Mouse (Mus musculus) adrenal gland, postnatal 14 days (tissue): Measurements from ENCODE around the gene Lrrc52. TPM values are rescaled to one million over a fixed set of nuclear protein-coding genes. Genes with fewer than 3 reads are reported as not detected.

Experiments used
- DNase-seq: peaks from one replicate; pipeline ENCODE4 v3.0.0; 2021; ENCODE audit warnings: mixed read lengths
- long read RNA-seq, 2 experiments: library from polyadenylated mRNA; stranded (forward); transcript quantifications; one replicate each; pipeline ENCODE4 v2.0.0; 2021
- total RNA-seq: library from RNA; stranded (reverse); gene quantifications from 2 replicates; pipeline ENCODE4 v1.2.3, GENCODE M21; 2021

Lrrc52 gene
- 0.30 TPM in 1 of 2 replicates, not detected in the other for total RNA-seq
- long read RNA-seq, experiment 1, result 0 reads
- long read RNA-seq, experiment 2, result 0 reads

DNA sequence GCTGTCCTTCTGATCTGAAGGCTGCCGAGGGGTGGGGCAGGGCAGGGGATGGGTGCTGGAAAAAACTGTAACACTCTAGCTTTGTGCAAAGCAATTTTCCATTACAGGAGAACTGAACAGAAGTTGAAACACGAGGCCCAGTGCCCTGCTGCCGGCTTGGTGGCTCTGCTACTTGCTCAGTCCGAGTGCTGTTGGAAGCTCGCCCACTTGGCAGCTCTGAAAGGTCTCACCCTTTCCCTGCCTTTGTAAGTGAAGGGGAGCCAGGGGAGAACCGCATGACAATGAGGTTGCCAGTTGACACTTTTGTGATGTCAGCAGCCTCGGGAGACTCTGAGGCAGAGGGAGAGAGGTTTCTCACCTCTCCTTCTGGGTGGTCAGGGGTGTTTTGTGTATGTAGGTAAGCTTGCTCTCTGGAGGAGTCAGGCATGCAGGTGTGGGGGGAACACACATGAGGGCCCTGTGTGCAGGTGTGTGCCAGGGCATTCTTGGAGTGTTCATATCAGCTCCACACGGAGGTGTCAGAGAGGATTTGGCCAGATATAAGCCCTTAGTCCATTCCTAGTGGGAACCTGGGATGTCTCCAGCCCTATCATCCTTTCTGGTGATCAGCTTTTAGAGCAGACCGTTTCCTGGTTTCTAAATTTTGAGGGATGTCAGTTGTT, at the start of gene Lrrc52:
Gene Lrrc52, minus strand, starts transcription at position 16 of the 662 bp plus-strand sequence.
- peak; percentile 86 for DNase-seq

DNA sequence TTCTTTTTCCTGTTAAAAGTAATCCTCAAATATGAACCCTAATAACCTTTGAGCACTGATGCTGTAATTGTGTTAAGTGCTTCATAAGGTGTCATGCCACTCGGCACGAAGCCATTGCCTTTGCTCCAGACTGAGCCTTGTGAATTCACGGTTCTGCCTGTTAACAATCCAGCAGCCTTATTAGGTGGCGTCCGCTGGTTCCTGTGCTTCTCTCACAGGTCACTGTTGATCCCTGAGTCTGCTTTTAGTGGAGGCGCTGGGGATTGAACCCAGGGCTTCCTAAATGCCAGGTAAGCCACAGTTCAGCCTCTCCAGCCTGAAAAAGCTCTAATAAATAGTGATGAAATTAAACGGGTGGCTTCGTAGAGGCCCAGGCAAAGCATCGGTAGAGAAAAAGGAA, 45.0 kb upstream of the Lrrc52 start:
- DNase-seq, result peak; percentile 47

DNA sequence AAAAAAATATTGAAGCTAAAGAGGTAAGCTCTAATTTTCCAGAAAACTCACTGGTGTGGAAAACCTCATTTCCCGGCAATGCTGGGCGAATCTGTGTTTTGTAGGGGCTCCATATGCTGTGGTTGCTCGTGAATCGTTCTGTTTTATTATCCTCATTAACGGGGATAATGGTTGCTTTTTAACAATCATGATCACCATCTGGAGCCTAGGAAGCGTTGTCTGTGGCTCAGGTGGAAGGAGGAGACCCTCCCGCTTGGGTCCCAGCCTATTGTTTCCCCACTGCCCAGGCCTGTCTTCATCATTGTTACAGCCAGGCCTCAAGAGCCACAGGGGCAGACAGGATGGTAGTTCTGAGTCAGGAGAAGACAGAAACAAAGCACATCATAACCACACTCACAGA, 39.5 kb upstream of the Lrrc52 start:
- DNase-seq, result no peak

DNA sequence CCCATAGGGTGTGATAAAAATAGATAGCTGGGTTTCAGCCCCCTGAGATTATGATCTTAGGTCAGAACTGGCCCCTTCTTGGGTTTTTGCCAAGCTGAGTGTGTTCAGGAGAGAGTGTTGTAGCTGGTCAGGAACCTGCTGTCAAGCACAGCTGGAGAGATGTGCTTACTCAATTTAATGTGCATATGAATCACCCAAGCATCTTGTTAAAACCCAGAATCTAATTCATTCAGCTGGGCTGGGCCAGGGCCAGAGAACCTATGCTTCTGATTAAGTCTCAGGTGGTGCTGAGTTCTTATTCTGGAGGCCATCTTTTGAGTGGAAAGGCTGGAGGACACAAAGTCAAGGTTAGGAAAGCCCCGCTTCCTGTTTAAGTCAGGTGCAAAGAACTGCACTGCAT, 38.8 kb upstream of the Lrrc52 start:
- DNase-seq, result no peak

DNA sequence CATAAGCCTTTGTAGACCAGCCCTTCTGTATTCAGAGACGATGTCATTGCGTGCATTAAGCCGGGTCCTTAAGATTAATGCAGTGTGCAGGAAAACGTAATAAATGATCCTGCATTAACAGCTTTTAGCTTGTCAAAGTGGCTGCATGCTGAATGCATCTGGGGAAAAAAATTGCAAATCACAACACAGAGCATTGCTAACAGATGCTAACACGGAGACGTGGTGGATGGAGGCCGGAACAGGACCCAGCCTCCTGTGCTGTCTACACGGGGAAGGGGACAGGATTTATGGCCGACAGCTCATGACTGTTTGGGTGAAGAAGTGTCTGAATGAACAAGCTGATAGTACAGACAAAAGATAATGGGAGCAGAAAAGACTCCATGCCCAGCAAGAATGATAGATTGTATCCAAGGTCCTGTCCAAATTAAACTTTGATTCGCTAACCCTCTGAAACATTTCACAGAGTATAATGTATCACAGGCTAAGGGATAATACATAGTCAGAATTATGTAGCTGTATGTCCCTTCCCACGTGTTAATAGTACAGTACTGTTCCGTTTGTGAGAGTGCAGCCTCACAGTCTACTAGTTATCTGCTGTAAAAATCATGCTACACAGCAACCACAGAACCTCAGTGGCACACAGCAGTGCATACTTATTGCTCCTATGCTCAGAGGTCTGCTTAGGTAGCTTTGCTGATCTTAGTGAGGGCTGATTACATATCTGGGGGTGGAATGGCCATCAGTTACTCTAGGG, 32.7 kb upstream of the Lrrc52 start:
- DNase-seq, result no peak

DNA sequence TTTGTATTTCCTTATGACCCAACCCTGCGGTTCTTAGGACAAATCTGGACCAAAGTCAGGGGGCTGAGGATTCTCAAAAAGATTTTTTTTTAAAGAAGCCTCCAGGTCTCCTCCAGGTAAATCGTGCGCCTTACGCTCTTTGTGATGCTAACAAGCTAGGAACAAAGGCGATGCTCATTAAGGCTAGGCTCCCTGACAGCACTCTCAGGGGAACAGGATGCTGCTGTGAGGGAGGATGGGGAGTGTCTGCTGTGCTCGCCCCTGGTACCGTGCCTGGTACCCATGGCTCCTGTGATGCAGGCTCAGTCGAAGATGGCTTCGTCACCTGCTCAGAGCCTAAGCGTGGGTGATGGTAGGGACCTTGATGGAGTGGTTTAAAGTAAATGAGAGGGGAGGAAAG, 31.4 kb upstream of the Lrrc52 start:
- DNase-seq, result no peak

DNA sequence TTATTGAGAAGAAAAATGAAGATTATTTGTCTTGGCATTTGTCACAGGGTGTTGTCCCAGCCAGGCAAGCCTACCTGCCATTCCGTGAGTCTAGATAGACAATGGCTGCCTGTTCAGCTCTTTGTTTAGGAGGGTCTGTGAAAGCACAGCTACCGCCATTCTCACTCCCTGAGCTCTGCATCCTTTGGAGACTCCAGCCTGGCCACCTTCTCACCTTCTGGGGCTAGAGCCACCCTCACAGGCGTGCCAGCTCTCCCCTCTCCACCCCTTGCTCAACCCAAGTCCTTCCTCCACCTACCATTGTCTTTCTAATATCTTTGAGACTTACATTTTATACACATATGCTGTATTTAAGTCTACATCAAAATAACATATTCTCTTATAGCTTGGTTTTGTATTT, 31.0 kb upstream of the Lrrc52 start:
- no peak for DNase-seq

DNA sequence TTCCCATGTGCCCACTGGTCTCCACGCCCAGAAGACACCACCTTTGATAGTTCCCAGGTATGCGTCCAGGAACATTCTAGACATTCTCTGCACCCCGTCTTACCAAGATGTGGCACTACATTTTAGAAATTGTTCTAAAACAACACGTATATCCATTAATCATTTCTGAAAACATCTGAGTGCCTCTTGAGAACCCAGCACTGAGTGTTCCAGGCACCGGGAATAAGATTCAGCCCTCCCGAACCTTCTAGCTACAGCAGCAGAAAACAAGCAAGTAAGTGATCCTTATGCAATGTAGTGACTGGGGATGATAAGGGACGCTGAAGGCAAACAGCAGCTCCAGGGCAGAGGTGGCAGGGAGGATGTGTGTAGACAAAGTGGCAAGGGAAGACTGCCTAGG, 24.9 kb upstream of the Lrrc52 start:
- DNase-seq, result no peak

DNA sequence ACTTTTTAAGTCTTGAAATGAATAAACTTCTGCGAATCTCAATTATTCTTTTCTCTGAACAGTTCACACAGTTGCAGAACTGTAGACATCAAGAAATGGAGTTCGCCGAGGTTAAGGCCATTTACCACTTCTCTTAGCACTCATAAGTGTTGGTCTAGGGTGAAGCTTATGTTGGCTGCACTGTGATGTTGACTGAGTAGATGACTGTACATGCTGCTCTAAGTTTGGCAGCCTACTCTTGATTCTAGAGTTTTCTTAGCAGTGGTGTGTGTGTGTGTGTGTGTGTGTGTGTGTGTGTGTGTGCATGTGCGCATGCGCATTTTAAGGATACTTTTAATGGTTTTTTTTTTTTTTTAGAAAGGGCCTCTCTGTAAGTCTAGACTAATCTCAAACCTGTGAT, 21.4 kb upstream of the Lrrc52 start:
- no peak for DNase-seq

DNA sequence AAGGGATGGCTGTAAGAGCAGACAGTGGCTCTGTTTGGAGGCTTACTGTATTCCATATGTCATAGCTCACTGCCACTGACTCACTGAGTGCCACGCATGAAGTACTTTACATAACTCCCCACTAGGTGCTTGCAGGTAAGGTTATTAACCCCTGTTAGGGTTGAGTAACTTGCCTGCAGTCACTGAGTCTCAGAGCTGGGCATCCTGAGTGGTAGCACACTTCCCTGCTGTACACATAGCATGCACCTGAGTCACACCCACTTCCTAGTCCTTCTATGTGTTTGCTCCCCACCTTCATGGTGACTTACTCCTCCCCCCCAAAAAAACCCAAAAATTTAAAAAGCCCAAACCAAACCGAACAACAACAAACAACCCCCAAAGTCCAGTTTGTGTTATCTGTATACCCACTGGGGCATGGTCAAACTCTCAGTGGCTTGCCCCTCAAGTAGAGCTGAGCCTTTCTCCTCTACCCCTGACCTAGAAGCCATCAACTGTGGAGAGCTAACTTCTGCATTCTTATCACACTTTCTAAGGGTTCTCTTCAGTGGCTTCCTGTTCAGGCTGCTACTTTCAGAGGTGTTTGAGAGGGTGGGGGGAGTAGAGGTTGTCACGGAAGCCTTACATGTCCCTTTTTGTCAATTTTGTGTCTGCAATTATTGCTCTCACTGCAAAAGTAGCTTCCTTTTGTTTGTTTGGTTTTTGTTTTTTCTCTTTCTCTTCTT, 20.5 kb upstream of the Lrrc52 start:
- DNase-seq, result no peak

DNA sequence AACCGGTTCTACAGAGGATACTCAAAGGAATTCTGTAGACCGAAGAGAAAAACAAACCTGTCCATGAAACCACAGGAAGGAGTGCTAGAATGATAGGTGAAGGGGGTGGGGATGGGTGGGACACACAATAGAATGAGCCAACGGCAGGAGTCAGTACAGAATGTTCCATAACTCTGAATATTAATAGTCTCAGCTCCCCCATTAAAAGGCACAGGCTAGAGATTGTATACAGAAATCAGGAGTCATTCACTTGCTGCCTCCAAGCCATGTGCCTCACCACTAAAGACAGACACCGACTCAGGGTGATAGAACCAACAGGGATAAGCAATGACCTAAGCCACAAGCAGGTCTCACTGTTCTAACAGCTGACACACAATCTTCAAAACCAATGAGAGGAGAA, 16.3 kb upstream of the Lrrc52 start:
- no peak for DNase-seq

DNA sequence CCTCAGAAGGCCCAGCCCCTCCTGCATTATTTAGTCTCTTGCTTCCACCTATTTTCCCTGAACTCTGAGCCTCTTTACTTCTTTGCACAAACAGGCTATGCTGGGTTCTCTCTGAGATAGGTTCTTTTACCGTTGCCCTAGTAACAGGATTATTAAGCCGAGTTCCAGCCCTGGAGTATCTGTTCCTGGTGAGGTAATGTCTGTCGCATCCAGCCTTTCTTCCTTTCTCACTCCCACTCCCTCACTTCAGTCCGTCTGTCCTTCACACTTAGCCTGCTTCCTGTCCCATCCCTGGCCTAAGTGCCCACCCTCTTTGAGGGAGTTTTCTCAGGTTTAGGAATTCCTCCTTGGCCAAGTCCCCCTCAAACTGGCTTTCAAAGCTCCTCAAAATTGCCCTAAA, 7.0 kb upstream of the Lrrc52 start:
- DNase-seq, result no peak

DNA sequence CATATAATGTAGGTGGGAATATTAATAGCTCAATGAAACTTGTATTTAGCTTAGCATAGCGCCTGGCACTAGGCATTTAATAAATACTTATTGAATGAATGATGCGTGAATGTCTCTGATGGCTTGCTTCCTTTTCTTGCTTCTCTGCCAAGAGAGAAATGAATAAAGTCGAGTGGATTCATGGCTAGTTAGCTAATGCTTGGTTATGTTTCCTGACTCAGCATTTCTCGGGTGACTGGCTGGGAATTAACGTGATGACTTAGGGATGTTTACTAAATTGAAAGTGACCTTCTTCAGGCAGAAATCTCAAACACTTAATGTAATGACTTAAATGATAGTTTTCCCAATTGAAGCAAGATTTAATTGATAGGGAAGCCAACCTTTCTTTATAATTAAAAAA, 1.3 kb upstream of the Lrrc52 start:
- DNase-seq, result no peak

DNA sequence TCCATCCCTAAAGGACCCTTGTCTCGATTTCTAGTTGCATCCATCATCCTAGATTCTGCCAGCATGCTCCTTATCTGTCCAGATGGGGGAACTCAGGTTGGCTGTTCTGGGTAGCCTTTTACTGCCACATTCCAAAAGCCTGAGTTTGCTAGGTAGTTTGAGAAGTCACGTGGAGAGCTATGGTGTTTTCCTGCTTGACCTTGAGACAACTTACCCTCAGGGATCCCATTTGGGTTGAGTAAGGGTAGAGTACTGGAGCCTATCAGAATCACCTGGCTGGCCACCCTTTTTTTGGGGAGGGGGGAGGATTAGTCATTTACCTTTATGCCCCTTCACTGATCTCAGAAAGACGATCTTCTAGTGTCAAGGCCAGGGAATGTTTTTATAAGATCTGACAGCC, 9.3 kb downstream of the Lrrc52 start:
- no peak for DNase-seq

DNA sequence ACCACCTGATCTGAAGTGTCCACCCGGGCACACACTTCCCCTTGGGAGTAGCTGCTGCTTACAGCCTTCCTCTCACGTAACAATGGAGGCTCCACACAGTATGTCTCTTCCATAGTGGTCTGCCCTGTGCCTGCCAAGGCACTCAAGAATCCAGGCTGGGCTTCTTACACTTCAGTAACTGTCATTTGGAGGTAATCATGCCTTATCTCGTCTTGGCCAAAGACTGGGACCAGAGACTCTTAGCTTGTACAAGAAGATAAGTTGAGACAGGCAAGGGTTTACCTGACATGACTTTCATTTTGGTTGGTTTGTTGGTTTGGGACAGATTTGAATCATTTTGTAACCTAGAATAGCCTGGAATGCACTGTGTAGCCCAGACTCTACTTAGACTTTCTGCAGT, 13.5 kb downstream of the Lrrc52 start:
- no peak for DNase-seq

DNA sequence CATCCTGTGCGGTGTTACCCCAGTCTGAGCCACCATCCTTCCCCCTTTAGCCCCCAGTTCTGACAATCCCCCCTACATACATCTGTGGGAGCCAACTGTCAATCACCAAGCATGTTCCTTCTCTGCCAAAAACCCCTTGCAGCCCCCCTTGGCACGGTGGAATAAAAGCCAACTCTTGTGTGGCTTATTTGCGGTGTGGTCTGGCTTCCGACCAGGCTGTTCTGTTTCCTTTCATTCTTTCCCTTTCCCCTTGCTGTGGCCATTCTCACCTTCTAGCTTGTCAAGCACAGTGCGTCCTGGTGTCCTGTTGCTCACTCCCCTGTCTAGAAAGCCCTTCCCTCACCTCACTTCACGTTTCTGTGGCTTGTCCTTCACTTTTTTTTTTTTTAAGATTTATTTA, 14.1 kb downstream of the Lrrc52 start:
- no peak for DNase-seq

DNA sequence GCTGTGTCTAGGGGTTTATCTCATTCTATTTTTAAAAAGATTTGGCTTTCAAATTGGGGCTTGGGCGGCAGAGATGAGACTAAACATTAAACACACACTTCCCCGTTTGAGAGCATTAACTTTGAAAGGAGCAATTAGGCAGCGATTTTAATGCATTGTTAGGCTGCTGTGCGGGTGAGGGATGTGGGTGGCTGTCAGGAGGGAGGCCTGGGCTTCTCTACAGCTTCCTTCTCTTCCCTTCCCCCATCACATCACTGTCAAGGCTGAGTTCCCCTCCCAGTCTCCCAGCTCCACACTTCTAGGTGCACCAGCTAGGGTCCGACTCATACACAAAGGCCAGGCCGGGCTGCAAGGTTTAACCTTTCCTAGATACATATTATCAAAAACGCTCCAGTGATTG, 18.0 kb downstream of the Lrrc52 start:
- no peak for DNase-seq

DNA sequence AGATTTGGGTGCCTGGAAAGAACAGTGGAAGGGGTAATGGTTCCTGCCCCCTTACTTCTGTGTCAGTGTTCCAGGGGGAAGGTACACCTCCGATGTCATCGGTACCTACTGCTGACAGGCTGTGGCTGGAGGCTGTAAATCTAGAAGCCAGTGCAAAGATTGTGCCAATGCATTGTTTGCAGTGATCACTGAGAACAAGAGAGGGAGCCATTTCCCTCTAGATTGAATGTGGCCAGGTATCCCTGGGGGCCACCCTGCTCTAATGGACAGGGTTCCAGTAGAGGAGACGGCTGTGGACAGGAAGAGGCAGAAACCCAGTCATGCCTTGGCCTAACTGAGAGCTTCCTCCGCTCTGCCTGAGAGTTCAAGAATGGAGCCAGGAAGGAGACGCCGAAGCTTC, 18.5 kb downstream of the Lrrc52 start:
- DNase-seq, result no peak

DNA sequence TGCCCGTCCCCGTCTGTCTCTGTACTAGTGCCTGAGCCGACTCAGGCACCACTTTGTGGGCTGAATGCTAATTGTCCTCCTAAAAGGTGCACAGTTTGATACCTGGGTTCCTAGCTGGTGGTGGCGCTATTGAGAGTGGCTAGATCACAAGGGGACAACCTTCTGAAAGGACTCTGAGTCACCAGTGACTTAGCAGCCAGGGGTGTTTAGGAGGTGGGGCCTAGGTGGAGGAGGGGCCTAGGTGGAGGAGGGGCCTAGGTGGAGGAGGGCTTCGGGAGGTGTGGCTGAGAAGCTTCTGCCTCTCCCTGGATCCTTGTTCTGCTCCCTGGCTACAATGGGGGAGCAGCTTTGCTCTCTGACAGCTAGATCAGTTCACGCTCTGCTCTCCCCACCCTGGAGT, 20.1 kb downstream of the Lrrc52 start:
- no peak for DNase-seq

DNA sequence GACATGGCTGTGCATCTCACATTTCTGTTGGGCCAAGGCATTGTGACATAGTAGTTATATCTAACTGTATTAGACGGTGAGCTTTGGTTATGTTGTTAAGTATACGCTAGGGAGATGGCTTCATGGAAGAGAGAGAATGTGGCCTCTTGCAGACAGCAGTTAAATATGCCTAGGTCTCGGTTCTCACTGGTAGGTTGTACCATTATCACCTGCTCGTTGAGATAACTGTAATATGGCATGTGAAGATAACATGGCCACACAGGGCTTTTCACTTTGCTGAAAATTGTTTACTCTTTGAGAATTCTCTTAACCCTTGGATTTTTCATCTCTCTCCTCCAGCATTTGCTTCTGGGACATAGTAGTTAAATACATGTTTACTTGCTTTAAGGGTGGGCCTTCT, 21.4 kb downstream of the Lrrc52 start:
- no peak for DNase-seq

DNA sequence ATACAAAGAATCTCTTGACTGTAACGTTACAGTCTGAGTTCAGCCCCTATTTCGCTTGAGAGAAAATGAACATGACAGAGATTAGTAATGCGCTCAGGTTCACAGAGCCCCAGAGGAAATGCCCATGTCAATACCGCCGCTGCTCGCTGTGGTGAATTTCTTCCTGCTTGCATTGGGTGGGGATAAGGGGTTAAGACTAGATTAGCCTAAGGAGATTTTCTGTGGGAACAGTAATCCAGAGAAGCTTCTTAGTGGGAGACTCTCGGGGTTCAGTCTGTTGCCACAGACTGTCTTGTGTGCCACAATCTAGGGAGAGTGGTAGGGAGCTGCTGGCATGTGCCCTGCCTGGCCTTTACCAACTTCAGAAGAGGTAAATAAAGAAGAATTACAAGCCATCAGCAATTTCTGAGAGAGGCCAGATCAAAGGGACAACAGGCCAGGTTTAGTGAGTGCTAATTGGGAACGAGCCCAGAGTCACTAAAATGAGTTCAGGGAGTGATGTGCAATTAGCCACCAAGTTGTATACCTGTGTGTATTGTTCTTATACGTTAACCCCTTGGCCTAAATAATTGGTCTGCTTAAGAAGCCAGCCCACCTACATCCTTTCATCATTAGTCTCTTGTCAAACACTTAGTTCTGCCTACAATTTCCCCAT, 28.2 kb downstream of the Lrrc52 start:
- no peak for DNase-seq

DNA sequence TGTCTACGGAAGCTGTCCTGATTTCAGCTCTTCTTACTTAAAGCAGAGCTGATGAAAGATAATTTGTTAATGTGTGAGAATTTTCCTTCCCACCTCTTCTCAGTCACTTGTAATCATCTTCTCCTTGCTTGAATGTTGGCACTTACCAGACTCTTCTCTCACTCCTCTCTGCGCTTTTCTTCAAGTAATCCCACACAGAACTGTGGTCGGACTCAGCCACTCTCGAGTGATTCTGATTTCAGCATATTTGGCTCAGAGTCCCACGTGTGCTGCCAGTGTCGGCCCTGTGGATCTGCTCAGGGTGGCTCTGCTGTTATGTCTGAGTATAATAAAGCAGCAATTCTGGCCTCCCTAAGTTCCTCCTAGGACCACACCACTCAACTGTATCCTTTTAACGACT, 29.5 kb downstream of the Lrrc52 start:
- no peak for DNase-seq
